Mouse (Mus musculus) midbrain, embryonic 15.5 days (tissue): ENCODE measurements around the gene Aldh3b2. TPM values are rescaled to one million over a fixed set of nuclear protein-coding genes. Genes with fewer than 3 reads are reported as not detected.

Experiments
- ATAC-seq: fragments of 200-750 bp; cut with Nextera tagmentation; replicated peaks from 2 replicates; pipeline ENCODE4 v1.8.0; 2017; ENCODE audit warnings: moderate TSS enrichment
- H3K27ac ChIP-seq: fragments of 300-500 bp; sonication (generic); 2 replicates; pipeline ENCODE4 v1.5.1; 2015; ENCODE audit warnings: mild to moderate bottlenecking, inconsistent platforms
- H3K27me3 ChIP-seq: fragments of 300-500 bp; sonication (generic); replicated peaks from 2 replicates; pipeline ENCODE4 v1.6.1; 2015; ENCODE audit warnings: inconsistent platforms
- H3K36me3 ChIP-seq: fragments of 300-500 bp; sonication (generic); replicated peaks from 2 replicates; pipeline ENCODE4 v1.6.1; 2015; ENCODE audit warnings: inconsistent platforms
- H3K4me1 ChIP-seq: fragments of 300-500 bp; sonication (generic); 2 replicates; pipeline ENCODE4 v1.6.1; 2015; ENCODE audit warnings: inconsistent platforms
- H3K4me2 ChIP-seq: fragments of 300-500 bp; sonication (generic); 2 replicates; pipeline ENCODE4 v1.6.1; 2015; ENCODE audit warnings: inconsistent platforms, mild to moderate bottlenecking, moderate library complexity
- H3K4me3 ChIP-seq: fragments of 300-500 bp; sonication (generic); 2 replicates; pipeline ENCODE4 v1.5.1; 2015; ENCODE audit warnings: mild to moderate bottlenecking, inconsistent platforms
- H3K9ac ChIP-seq: fragments of 300-500 bp; sonication (generic); 2 replicates; pipeline ENCODE4 v1.6.1; 2015; ENCODE audit warnings: mild to moderate bottlenecking, inconsistent platforms
- H3K9me3 ChIP-seq: fragments of 300-500 bp; sonication (generic); 2 replicates; pipeline ENCODE4 v1.6.1; 2016; ENCODE audit warnings: inconsistent platforms
- WGBS: fragments of 180-500 bp; shearing (Covaris S2); methylation state at CpG from one replicate; pipeline ENCODE4 v1.1.7; 2015; ENCODE audit warnings: mixed read lengths; 5-methylcytosine and 5-hydroxymethylcytosine counted together
- polyA plus RNA-seq: library from polyadenylated mRNA; unstranded; fragments of >200 nt; fragmentation: Nextera tagmentation; extraction: Ambion mirVana; gene quantifications from 2 replicates; pipeline ENCODE4 v1.2.1, GENCODE M21; 2015

Gene Aldh3b2
- polyA plus RNA-seq, 1 experiment from 2014 or later = 0.67 TPM

DNA sequence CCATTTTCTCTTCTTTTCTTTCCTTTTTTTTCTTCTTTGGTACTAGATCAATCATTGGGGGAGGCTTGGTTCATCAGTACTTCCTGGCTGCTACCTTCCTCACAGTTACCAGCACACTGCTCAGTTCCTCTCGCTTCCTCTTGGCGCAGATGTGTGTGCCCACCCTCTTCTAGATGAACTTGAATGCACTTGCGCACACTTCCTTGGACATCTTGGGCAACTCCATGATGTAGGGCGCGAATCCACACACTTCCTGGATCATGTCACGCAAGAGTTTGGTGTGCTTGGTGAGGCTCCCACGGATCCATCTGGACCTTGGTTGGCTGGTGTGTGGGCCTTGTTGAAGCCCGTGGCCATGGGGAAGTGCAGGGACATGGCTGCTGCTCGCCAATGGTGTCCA is 40.4 kb upstream of the Aldh3b2 start:
- Histone ChIP-seq H3K9me3 (no peaks in the 10 kb centered on the region), H3K9ac (no peak overlapping the region), H3K36me3 (no peaks in the 10 kb centered on the region), H3K4me3 (no peak overlapping the region), H3K27me3 (peaks cover 13% of the 10 kb centered on the region), H3K4me2 (no peak overlapping the region), H3K4me1 (peaks cover 20% of the 10 kb centered on the region), H3K27ac (no peak overlapping the region)
- 91% methylated on average over 9 of the region's 9 CpGs for WGBS
- ATAC-seq = no peak

DNA sequence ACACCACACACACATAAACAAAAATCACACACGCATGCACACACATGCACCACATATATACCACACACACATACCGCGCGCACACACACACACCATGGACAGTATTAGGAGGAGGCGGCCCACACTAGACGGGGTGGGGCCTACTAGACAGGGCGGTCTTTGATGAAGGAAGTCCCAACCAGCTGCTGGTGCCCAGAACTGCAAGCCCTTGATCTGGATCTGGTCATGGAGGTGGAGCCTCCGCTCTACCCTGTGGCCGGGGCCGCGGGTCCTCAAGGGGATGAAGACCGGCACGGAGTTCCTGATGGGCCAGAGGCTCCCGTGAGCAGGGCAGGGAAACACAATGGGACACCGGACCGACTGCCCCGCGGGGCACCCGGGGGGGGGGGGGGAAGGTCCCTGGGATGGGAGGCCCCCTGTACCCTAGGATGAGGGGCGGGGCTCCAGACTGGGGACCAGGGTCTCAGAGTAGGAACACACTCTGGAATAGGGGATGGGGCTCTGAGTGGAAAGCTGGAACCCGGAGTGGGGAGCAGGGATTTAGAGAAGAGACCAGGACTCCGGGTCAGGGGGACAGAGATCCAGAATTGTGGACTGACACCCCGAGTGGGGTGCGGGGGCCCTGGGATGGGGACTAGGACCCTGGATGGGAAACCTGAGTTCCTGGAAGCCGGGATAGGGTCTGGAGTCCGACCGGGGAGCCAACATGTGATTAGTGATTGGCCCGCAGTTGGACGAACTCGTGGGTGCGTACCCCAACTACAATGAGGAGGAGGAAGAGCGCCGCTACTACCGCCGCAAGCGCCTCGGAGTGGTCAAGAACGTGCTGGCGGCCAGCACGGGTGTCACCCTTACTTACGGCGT is 36.9 kb upstream of the Aldh3b2 start, which contains the start of gene Unc93b1:
Unc93b1 (plus strand) TSS at position 155 of the 864 bp plus-strand sequence.
- 7% methylated on average over 41 of the region's 42 CpGs for WGBS
- H3K4me2 ChIP-seq = peak within 1 kb of the TSS; percentile 65
- H3K4me1 ChIP-seq = peaks cover 12% of the 10 kb centered on the region
- H3K27ac ChIP-seq = no peak within 1 kb of the TSS
- H3K36me3 ChIP-seq = no peaks in the 10 kb centered on the region
- no peaks in the 10 kb centered on the region for H3K9me3 ChIP-seq
- ATAC-seq = peak; percentile 50; the same call in 1 of the 2 replicates
- peak within 1 kb of the TSS; percentile 37 for H3K4me3 ChIP-seq
- H3K27me3 ChIP-seq = peaks cover 13% of the 10 kb centered on the region
- H3K9ac ChIP-seq = peak within 1 kb of the TSS; percentile 18; the same call in 1 of the 2 replicates

DNA sequence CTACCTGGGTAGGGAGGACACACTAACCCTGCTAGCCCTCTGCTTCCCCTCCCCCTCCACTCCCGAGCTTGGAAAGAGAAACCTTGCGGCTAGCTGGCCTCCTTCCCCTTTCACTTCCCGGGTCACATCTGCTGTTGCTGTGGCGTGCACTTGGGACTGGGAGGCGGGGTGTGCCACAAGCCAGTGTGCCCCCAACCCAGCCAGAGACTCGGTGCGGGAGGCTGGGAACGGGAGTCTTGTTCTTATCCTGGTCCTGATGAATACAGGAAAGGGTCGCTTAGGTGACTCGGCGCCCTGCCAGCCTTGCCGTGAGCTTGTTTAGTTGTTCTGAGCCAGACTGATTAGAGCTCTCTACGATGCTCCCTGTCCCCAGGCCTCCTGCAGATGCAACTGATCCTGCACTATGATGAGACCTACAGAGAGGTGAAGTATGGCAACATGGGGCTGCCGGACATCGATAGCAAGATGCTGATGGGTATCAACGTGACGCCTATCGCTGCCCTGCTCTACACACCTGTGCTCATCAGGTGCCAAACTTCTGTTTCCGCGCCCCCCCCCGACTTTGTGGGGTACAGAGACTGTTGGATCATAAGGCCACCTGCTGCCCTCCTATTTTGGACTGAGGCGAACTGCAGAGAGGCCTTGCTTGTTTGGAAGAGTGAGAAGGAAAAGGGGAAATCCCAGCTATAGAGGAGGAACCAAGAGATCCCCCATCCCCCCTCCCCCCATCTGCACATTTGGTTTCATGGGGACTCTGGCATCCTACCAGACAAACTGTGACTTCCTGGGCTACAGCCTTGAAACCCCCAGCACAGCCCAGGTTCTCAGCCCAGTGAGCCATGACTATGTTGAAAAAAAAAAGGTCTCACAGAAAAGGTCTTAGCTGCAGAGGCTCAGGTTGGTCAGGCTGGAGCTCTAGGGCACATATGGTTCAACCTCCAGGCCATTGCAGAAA is 36.0 kb upstream of the Aldh3b2 start:
- no peak for ATAC-seq
- Histone ChIP-seq H3K4me1 (peaks cover 12% of the 10 kb centered on the region), H3K4me3 (peak overlapping the region; percentile 37), H3K27me3 (peaks cover 13% of the 10 kb centered on the region), H3K9ac (peak overlapping the region; percentile 18; the same call in 1 of the 2 replicates), H3K36me3 (no peaks in the 10 kb centered on the region), H3K9me3 (no peaks in the 10 kb centered on the region), H3K4me2 (peak overlapping the region; percentile 65), H3K27ac (no peak overlapping the region)
- WGBS = 10% methylated on average over 22 of the region's 22 CpGs

DNA sequence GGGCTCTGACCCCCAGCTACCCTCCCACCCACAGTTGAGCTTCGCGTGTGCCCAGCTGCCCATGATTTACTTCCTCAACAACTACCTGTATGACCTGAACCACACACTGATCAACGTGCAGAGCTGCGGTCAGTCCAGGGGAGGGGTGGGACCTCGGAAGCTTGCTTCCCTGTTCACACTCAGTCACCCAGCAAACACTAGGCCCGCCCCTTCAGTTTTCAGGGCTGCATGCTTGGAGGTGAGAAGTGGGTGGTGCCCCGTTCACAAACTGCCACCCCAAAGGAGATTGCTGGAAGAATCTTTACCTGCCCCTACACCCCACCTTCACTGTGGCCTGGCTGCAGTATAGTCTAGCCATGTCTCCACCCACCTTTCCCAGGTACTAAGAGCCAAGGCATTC is 29.8 kb upstream of the Aldh3b2 start:
- 83% methylated on average over 7 of the region's 7 CpGs for WGBS
- H3K36me3 ChIP-seq = no peaks in the 10 kb centered on the region
- no peak overlapping the region for H3K27ac ChIP-seq
- ATAC-seq = no peak
- no peak overlapping the region for H3K9ac ChIP-seq
- no peaks in the 10 kb centered on the region for H3K9me3 ChIP-seq
- H3K4me3 ChIP-seq = no peak overlapping the region
- no peaks in the 10 kb centered on the region for H3K4me1 ChIP-seq
- H3K27me3 ChIP-seq = 0 out of 2 replicates have a peak, but pooled peaks cover 3% of the 10 kb centered on the region
- no peak overlapping the region for H3K4me2 ChIP-seq

DNA sequence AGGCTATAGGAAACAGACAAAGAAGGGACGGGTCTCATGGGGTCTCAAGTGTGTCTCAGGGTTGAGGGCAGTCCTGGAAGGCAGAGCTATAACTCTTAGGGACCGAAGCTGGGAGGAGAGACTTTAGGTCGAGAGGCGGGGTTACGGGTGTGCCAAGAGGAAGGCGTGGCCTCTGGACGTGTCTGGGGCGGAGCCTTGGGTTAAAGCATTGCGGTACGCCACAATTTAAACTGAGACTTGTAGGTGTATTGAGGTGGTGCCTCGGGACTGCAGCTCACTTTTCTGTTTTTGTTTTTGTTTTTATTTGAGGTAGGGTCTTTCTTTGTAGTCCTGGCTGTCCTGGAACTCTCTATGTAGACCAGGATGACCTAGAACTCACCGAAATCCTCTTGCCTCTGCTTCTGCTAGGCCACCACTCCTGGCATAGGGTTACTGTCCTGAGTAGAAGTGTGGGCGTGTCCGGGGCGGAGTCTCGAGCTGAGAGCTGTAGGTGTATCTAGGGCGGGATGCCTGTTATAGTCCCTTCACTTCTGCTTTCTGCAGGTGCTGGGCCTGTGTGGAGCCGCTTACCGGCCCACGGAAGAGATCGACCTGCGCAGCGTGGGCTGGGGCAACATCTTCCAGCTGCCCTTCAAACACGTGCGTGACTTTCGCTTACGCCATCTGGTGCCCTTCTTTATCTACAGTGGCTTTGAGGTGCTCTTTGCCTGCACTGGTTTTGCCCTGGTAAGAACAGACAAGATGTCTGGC is 29.0 kb upstream of the Aldh3b2 start:
- Histone ChIP-seq H3K4me2 (peak overlapping the region; percentile 3; the same call in 1 of the 2 replicates), H3K27me3 (0 out of 2 replicates have a peak, but pooled peaks cover 3% of the 10 kb centered on the region), H3K4me1 (no peaks in the 10 kb centered on the region), H3K9ac (no peak overlapping the region), H3K36me3 (no peaks in the 10 kb centered on the region), H3K9me3 (no peaks in the 10 kb centered on the region), H3K27ac (no peak overlapping the region), H3K4me3 (no peak overlapping the region)
- 26% methylated on average over 27 of the region's 27 CpGs for WGBS
- no peak for ATAC-seq

DNA sequence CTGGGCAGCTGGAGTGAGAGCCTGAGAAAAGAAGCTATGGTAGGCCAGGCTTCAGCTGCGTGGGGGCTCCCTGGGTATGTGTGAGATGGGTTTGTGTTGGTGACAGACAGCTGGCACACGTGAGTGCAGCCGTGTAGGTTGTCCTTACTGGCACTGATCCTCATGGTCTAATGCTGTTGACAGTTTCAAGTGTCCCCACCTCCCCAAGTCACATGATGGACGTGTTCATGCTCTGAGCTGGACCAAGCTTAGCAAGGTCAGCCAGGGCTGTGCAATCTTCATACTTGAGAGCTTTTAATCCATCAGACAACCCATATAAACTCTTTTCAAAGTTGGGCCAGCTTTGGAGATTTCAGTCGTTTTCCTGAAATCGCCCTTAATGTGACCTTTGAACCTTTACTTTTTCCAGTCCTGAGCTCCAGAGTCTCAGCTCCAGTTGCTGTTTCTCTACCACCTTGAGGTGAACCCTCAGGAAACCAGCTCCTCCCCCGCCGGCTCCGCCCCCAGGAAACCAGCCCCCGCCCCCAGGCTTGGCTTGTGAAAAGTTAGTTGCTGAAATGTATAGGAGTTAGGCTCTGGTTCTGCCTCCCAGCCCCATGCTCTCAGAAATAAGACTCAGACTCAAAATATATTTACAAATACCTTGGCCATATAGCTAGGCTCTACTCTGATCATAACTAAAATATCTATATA is 26.1 kb upstream of the Aldh3b2 start:
- Histone ChIP-seq H3K4me3 (no peak overlapping the region), H3K36me3 (no peaks in the 10 kb centered on the region), H3K9ac (no peak overlapping the region), H3K4me2 (no peak overlapping the region), H3K27me3 (0 out of 2 replicates have a peak, but pooled peaks cover 3% of the 10 kb centered on the region), H3K9me3 (no peaks in the 10 kb centered on the region), H3K4me1 (no peaks in the 10 kb centered on the region), H3K27ac (no peak overlapping the region)
- ATAC-seq = no peak
- 37% methylated on average over 10 of the region's 10 CpGs for WGBS

DNA sequence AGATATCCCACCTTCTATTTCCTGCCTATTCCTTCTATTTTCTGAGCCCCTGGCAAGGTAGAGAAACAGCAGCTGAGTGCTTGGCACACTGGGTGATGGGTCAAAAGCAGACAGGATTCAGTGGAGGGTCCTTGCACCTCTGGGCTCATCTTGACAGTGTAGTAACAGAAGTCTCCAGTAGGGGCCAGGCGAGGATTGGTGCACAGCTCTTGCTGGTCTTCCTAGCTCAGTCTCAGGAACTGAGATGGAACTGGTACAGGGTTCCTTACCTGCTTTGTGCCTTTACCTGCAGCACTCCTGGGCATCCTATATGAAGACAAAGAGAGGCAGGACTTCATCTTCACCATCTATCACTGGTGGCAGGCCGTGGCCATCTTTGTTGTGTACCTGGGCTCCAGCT is 25.4 kb upstream of the Aldh3b2 start:
- H3K27ac ChIP-seq = no peak overlapping the region
- H3K36me3 ChIP-seq = no peaks in the 10 kb centered on the region
- 24% methylated on average over 2 of the region's 2 CpGs for WGBS
- no peaks in the 10 kb centered on the region for H3K9me3 ChIP-seq
- H3K4me2 ChIP-seq = no peak overlapping the region
- ATAC-seq = peak; percentile 72; the same call in 1 of the 2 replicates
- no peak overlapping the region for H3K9ac ChIP-seq
- no peaks in the 10 kb centered on the region for H3K4me1 ChIP-seq
- H3K27me3 ChIP-seq = 0 out of 2 replicates have a peak, but pooled peaks cover 3% of the 10 kb centered on the region
- H3K4me3 ChIP-seq = no peak overlapping the region

DNA sequence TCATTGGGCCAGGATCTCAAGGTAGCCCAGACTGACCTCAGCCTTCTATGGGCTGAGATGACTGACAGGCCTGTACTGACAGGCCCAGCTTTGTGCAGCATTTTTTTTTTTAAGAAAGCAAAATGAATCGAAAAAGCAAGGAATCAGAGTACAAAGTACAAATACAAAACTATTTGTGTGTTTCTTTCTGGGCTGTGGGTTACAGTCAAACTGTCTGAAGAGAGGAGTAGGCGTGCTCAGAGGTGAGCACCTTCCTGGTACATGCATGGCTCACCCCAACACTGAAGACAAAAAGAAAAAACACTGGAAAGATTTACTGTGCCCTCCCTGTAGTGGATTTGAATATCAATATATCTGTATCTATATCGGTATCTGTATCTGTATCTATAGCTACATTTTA is 24.3 kb upstream of the Aldh3b2 start:
- H3K27me3 ChIP-seq = 0 out of 2 replicates have a peak, but pooled peaks cover 3% of the 10 kb centered on the region
- WGBS = 72% methylated on average over 3 of the region's 3 CpGs
- no peaks in the 10 kb centered on the region for H3K36me3 ChIP-seq
- H3K9ac ChIP-seq = no peak overlapping the region
- no peaks in the 10 kb centered on the region for H3K9me3 ChIP-seq
- ATAC-seq = no peak
- H3K4me3 ChIP-seq = no peak overlapping the region
- no peak overlapping the region for H3K4me2 ChIP-seq
- no peaks in the 10 kb centered on the region for H3K4me1 ChIP-seq
- no peak overlapping the region for H3K27ac ChIP-seq

DNA sequence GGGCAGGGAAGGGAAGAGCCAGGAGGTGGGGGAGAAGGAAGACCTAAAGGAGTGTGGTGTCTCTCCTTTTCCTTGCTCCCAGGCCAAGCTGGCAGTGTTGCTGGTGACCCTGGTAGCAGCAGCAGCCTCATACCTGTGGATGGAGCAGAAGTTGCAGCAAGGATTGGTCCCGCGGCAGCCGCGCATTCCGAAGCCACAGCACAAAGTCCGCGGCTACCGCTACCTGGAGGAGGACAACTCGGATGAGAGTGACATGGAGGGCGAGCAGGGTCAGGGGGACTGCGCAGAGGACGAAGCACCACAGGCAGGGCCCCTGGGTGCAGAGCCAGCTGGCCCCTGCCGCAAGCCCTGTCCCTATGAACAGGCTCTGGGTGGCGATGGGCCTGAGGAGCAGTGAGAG is 23.6 kb upstream of the Aldh3b2 start:
- no peaks in the 10 kb centered on the region for H3K9me3 ChIP-seq
- ATAC-seq = no peak
- H3K27me3 ChIP-seq = 0 out of 2 replicates have a peak, but pooled peaks cover 3% of the 10 kb centered on the region

DNA sequence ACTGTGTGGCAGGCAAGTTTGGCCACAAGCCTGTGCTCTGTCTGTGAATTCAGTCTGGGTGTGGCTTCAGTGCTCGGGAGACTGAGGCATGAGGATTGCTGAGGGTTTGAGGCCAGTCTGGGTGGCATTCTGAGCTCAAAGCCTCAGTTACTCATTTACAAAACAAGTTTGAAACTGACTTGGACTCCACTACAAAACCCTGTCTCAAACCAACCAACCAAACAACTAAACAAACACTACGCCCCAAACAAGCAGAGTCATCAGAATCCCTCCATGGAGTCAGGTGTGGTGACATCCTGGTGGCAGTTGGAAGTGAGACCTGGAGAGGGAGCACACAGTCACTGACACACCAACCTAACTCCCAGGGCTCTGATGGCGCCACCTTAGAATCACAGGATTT is 21.8 kb upstream of the Aldh3b2 start:
- 88% methylated on average over 3 of the region's 3 CpGs for WGBS
- no peak for ATAC-seq
- H3K4me3 ChIP-seq = no peak overlapping the region

More for the DNA sequence above, 23.6 kb upstream of the Aldh3b2 start:
- no peaks in the 10 kb centered on the region for H3K36me3 ChIP-seq
- no peak overlapping the region for H3K4me2 ChIP-seq
- 75% methylated on average over 14 of the region's 14 CpGs for WGBS
- no peak overlapping the region for H3K9ac ChIP-seq
- H3K27ac ChIP-seq = no peak overlapping the region
- no peaks in the 10 kb centered on the region for H3K4me1 ChIP-seq
- no peak overlapping the region for H3K4me3 ChIP-seq

DNA sequence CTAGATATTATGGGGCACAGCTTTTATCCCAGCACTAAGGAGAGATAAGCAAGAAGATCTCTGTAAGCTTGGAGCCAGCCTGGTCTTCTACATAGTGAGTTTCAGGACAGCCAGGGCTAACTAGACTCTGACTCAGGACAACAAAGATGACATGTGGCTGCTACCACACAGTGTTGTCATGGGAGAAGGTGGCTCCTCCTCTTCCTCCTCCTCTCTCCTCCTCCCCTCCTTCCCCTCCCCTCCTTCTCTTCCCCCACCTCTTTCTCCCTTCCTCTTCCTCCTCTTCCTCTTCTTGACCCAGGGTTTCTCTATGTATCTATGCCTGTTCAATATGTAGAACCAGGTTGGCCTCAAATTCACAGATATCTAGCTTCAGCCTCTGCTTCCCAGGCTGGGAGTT is 20.7 kb upstream of the Aldh3b2 start:
- H3K4me2 ChIP-seq = no peak overlapping the region
- no peaks in the 10 kb centered on the region for H3K27me3 ChIP-seq
- no peaks in the 10 kb centered on the region for H3K9me3 ChIP-seq
- H3K36me3 ChIP-seq = no peaks in the 10 kb centered on the region
- H3K4me1 ChIP-seq = no peaks in the 10 kb centered on the region
- no peak for ATAC-seq
- H3K27ac ChIP-seq = no peak overlapping the region
- no peak overlapping the region for H3K4me3 ChIP-seq
- H3K9ac ChIP-seq = no peak overlapping the region

More for the DNA sequence above, 21.8 kb upstream of the Aldh3b2 start:
- no peaks in the 10 kb centered on the region for H3K4me1 ChIP-seq
- no peak overlapping the region for H3K4me2 ChIP-seq
- H3K27ac ChIP-seq = no peak overlapping the region
- H3K36me3 ChIP-seq = no peaks in the 10 kb centered on the region
- H3K27me3 ChIP-seq = no peaks in the 10 kb centered on the region
- H3K9me3 ChIP-seq = no peaks in the 10 kb centered on the region
- no peak overlapping the region for H3K9ac ChIP-seq
